Mouse (Mus musculus) left cerebral cortex, postnatal 10 days (tissue): ENCODE results near the gene Wdr20. TPM values are rescaled to one million over a fixed set of nuclear protein-coding genes. Genes with fewer than 3 reads are reported as not detected.

ENCODE experiments used
- DNase-seq, 2 experiments: peaks; one replicate each; pipeline ENCODE4 v3.0.0; 2021 to 2022; ENCODE audit warnings: low spot score in 2 of 2, mixed read lengths in 1 of 2; ENCODE audit errors: extremely low spot score in 1 of 2
- intact Hi-C: fragments of 180-260 bp; cut with DNase I; formaldehyde crosslinking; loops from one replicate; pipeline ENCODE4 v1.15.1; 2025
- total RNA-seq, 2 experiments: library from RNA; stranded (reverse); gene quantifications; 2 replicates each; pipeline ENCODE4 v1.2.3; 2021

Wdr20 gene
- total RNA-seq, 2 experiments from 2014 or later: 34.6 to 35.9 TPM

DNA sequence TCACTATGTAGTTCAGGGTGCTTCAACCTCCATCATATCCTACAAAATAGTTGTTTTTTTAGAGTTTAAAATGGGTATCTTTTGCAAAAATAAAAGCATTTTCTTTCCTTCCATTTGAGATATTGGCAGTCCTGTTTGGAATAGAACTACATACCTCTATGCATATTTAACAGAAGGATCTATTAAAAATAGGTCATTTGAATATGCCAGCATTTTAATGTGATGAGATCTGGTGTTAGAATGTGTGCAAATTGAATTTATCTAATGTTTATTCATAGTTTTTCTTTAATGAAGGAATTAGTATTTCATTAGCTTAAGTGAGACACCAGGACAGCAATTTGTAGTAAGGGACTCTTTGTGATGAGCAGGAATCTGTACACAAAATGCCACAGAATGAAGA lies 30.8 kb downstream of the Wdr20 start:
- DNase-seq: no peak
- intact Hi-C loops: no loop called here

DNA sequence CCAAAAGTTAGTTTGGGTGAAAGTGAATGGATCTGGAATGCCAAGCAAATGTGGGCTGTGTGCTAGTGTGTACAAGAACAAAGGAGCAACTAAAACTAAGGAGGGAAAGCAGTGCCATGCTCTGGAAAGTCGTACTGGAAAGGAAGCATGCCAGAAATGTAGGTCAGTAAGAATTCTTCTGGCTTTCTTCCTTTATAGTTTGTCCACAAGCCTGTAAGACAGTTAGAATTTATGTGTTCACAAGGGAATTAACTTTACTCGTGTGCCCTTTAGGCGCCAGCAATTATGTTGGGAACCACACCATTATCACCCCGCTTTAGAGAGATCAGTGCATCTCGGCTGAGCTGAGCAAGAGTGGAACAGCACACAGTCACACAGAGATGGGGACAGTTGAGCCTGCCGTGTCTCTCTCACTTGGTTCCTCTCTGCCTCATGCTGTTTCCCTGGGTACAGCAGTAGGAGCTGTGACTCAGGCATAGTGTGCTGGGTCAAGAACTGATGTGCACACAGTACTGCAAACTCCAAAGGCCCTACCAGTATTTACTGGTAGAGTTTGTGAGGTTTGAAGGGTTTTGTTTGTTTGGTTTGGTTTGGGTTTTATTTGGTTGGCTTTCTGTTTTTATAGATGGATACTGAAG lies 32.0 kb downstream of the Wdr20 start:
- no peak for DNase-seq
- intact Hi-C loops: no loop called here

DNA sequence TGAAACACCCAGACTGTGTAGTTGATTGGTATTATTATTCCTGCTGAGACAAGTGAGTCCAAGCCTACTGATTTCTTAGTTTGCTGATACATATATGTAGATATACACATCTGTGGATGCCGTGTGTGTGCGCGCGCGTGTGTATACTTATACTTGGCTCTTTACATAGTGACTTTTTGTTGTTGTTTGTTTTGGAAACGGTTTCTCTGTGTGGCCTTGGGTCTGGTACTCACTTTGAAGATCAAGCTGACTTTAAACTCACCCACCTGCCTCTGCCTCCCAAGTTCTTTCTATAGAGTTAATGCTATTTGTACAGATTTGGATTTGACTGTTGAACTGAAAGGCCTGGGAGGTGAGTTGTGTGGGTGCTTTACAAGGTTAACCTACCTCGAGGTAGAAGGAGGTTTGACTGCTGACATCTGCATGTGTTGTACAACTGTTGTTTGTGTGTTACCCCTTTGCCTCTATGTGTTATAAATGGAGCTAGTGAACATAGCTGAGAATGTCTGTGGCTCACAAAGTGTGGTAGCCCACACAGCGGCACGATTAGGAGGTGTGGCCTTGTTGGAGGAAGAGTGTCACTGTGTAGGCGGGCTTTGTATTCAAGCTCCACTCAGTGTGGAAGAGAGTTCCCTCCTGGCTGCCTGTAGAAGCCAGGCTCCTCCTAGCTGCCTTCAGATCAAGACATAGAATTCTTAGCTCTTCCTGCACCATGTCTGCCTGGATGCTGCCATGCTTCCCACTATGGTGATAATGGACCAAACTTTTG lies 32.9 kb downstream of the Wdr20 start:
- DNase-seq: no peak

DNA sequence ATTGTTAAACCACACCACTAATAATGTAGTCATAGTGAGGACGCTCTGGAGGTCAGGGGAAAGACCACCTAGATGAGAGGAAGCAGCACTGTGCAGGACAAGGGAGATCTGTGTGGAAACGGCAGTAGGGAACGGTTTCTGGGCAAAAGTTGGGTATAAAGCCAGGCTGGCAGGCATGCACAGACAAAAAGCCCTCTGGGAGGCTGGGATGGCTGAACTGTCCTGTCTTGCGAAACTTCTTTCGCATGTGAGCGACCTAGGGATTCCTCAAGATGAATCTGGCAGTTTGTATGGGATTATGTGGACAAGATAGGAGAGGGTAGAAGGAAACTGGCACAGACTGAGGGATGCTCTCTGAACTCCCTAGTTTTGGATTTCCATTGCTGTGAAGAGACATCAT lies 34.2 kb downstream of the Wdr20 start:
- intact Hi-C loops: no loop called here
- DNase-seq: no peak

More for the DNA sequence above, 32.9 kb downstream of the Wdr20 start:
- intact Hi-C loops: no loop called here

DNA sequence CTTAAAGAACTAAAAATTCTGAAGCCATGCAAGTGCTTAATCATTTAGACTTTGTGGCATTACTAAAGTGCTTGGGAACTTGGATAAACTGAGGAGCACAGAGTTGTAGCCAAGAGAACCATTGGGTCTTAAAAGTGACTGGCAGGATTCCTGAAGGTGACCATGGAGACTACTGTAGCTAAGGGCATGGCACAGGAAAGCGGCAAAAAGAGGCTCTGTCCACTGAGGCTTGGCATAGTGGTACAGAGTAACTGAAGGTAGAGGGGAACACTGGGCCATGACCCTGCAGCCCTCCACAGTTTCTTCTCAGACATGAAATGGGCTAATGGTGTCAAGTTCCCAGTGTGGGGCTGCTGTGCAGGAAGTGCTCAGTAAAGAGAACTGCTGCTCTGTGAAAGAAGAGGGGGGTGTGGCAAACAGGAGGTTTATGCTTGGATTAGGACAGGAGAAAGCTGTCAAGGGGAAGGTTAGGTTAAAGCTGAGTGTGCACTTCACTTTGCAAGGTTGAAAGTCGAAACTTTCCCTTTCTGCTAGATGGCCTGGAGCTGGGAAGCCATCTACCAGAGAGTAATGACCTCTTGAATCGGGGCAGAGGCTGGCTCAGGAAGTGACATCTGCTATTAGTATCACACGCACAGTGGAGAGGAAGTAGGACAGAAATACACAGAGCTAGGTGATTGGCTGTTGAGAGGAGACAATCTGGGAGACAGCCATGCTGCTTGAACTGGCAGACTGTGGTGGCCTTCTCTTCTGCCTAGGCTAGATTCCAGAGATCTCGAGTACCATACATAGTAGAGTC lies 38.1 kb downstream of the Wdr20 start:
- intact Hi-C loops: no loop called here
- no peak for DNase-seq

DNA sequence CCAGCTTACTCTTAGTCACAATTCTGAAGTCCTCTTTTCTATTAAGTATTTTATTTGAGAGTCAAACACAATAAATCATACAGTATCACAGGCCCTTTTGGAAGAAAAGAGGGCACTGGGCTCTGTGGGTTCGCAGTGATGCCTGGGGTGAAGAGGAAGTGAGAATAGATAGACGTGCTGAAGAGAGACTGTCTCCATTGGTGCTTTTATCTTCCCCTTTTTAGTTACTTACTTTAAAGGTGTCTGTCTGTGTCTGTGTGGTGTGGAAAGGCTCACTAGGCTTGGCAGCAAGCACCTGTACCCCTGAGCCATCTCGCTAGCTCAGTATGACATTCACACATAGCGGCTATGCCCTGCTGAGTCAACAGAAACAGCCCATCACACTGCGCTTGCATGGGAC lies 40.1 kb downstream of the Wdr20 start:
- intact Hi-C loops: no loop called here
- no peak for DNase-seq

DNA sequence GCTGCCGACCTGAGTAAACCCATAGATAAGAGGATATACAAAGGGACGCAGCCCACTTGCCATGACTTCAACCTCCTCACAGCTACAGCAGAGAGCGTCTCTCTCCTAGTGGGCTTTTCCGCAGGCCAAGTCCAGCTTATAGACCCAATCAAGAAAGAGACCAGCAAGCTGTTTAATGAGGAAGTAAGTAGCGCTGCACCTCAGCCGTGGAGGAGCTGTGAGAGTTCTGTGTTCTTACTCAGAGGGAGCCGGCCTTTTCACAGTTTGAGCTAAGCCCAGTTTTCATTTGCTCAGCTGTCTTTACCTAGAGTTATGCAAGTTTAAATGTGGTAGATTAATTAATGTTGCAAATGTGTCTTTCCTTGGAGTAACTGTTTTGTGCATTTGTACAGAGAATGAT lies 41.6 kb downstream of the Wdr20 start:
- DNase-seq: no peak
- intact Hi-C loops: no loop called here

DNA sequence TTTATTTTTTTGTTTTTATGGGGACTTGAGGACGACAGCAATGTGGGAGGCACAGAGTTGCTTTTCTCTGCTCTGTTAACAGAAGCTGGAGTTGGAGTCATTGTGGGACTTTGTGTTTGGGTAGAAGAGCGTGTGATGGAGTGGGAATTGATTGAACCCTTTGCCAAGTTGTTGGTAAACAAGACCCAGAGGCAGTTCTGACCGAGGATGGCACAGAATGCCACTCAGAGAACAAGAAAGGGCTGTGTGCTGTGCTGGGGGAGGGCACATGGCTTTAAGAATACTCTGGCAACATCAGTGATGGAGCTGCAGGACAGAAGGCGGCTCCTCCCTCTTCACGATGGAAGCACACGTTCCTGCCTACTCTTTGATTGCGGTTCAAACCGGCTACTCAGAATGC lies 43.4 kb downstream of the Wdr20 start:
- intact Hi-C loops: no loop called here
- no peak for DNase-seq

DNA sequence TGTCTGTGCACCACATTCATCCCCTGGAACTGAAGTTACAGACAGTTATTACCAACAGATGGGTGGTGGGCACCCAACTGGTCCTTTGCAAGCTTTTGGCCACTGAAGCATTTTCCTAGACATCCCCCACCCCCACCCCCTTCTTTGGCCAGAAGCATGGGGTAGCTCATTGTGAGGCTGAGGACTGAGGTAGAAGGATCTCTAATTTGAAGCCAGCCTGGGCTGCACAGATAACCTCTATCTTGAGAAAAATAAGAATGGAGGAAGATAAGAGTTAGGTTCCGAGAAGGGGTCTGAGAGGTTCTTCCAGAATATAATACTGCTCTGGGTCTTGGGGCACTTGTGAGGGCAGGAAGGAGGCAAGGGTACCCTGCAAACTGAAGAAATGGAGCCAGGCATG lies 44.5 kb downstream of the Wdr20 start:
- DNase-seq: no peak

DNA sequence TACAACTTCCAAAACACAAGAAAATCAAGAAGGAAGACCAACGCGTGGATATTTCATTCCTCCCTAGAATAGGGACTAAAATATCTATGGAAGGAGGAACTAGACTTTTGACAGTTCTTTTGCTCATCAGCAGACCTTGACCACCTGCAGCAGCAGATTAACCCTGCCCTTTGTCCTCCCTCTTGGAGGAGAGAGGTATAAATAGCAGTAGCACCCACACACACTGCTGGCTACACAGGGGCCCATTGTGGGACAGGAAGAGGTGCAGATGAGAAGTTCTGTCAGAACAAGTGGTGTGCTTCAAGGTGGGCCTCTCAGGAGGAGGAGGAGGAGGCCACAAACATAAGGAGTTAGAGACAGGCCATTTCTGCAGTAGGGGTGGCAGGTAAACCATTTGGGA lies 46.5 kb downstream of the Wdr20 start:
- intact Hi-C loops: no loop called here
- no peak for DNase-seq

More for the DNA sequence above, 44.5 kb downstream of the Wdr20 start:
- intact Hi-C loops: no loop called here

DNA sequence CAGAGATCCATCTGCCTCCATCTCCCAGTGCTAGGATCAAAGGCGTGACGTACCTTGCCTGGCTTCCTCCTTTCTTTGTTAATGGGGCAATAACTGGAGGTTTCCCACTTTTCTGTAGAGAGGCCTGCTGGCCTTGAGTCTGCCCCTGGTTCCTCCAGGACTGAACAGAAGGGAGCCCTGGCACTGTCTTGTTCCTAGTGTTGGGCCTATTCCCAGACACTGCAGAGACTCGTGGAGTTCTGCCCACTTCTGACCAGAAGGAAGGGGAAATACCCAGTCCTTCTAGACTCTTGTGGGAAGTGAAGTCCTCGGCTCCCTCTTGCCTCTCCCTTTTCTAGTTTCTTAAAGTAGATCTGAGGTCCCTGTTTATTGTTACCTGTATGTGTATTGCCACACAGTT lies 48.5 kb downstream of the Wdr20 start:
- intact Hi-C loops: loop anchor here (5.0 kb wide), 1 partner anchor 49 kb away; the partner anchor contains the start of gene Wdr20
- DNase-seq: no peak

DNA sequence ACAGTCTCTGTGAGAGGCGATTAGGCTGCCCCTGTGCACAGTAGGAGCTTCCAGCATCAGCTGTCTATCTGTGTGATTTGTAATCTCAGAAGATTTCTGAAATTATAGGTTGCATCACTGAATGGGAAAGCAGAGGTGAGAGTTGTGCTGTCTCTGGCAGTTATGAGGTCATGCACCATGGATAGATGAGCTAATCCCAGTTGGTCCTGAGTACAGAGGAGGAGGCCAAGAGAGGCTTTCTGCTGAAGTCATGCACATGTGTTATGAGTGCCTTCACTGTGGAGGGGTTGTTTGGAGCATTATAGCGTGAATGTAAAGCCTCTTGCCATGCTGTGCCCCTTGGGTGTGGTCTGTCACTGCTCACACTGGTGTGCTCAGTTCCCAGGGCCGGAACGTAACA lies 52.8 kb downstream of the Wdr20 start:
- no peak for DNase-seq
- intact Hi-C loops: no loop called here

DNA sequence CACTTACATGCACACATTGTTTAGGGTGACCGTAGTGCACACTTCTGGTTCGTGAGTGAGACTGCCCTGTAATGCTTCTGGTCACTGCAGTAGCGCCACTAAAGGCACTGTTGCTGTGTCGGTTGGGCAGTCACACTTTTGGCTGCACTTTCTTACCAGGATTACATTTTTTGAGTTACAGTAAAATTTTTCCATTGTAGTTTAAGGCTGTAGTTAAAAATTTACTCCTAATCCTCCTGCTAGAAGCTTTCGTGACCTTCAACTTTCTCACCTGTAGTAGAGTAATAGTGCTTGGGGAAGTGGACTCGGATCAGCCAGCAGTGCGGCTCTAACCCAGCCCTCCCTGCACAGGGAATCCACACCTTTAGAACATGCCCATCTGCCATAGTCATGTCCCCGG lies 53.3 kb downstream of the Wdr20 start:
- intact Hi-C loops: no loop called here
- no peak for DNase-seq

DNA sequence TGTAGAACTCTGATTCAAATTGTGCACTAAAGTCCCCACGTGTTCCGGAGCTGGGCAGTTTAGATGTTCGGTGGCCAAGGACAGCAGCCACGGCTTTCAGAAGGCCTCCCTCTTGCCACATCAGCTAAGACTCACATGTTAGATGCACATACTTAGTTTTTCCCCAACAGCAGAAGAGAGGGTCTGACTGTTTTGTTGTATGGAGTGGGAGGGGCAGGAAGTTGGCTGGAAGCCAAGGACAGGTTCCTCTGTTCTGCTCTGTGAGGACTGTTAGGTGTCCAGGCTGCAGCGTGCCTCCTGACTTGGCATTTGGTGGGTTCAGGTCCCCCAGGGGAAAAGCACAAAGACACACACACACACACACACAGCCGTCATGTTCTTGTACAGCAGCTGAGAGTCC lies 57.3 kb downstream of the Wdr20 start:
- no peak for DNase-seq
- intact Hi-C loops: no loop called here

DNA sequence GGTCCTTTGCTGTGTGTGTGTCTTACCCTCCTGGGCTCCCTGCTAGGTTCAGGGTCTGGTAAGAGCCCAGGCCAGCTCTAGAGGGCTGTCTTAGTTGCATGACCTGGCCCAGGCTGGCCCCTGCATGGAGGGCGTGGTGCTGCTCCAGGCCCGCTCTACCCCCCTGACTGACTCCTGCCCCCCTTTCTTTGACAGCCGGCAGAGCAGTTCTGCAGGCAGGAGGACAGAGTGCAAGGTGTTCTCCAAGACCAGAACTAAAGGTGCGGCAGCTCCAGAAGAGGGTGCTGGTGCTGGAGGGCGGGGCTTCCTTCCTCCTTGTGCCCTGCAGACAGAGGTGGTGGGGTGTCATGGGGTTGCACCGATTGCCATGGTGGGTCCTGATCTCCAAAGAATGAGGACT lies 59.0 kb downstream of the Wdr20 start:
- no peak for DNase-seq
- intact Hi-C loops: no loop called here

DNA sequence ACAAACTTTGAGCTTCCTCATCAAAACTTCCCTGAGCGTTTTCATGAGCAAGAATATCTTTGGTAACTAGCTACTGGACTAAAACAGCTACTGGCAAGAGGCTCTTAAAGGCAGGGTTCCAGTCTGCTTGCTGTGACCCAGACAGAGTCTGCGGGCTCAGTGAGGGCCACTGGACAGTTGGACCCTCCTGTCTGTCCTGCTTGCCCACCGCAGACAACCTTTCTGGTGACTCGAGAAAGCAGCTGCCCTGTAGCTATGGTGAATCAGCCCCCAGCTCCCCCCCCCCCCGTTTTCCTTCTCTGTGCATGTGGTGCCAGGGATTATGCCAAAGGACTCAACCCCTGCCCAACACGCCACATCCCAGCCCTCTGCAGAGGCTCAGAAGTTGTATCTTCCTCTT lies 59.5 kb downstream of the Wdr20 start:
- intact Hi-C loops: no loop called here
- no peak for DNase-seq

DNA sequence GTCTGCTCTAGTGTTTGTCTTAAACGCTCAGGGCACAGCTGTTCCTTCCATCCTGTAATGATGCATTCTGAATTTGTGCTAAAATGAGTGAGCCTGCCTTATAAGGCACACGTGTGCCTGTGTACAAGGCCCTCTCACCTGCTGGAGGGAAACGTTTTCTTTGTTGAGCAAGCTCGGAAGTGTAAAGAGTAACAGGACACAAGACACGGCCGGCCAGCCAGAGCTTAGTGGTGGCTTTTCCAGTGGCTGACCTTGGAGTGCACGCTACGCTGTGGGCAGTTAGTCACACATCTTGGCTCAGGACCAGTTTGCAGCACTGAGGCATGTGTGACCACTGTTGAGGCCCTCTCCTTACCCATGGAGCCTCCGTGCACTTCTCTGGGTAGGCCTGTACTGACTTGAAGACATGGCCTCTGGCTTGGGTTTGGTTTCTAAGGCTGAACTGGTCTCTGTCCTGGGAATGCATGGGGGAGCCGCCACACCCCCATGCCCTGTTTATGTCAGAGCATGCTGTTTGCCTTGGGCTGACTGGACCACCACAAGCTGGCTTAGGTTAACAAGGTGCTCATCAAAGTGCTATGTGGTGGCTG lies 60.2 kb downstream of the Wdr20 start:
- no peak for DNase-seq
- intact Hi-C loops: no loop called here

DNA sequence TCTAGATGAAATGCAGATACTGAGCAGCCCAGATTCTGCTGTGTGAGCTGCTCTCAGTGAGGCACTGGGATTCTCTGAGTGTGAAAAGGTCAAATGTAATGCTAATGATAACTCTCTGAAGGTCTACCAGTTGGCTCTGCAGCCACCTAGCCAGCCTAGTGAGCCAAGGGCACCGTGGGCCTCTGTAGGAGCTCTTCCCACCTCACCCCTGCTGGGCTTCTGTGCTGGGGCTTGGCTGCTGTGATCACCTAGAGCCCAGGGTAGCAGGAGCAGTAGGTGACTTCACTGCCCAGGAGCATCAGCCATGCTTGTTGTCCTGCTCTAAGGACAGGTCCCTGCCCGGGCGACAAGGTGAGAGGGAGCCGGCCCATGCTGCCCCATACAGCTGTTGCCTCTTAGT lies 61.5 kb downstream of the Wdr20 start:
- intact Hi-C loops: no loop called here
- no peak for DNase-seq

DNA sequence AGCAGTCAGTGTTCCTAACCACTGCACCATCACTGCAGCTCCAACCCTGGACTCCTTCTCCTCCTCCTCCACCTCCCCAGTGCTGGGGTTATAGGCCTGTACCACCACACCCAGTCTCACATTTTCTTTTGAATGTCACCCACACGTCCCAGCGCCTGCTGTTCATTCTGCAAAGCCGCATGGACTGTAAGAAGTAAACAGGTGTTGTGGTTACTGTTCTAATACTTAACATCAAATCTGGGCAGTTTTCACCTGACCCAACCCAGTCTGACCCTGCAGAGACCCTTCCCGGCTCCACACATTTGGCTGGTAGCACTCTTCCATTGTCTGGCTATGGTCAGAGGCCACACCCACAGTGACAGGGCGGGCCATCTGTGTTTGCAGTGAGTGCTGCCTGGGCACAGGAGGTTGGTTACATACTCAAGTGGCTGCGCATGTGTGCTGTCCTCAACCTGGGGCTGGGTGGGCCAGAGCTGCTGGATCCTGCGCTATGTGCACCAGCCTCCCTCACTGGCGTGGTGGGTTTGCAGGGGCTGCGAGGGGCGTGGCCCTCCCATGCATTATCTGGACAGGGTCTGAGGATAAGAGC lies 64.2 kb downstream of the Wdr20 start:
- DNase-seq: no peak
- intact Hi-C loops: no loop called here
